Mouse (Mus musculus): ENCODE data around the gene Kdm4d. TPM values are rescaled to one million over a fixed set of nuclear protein-coding genes. Genes with fewer than 3 reads are reported as not detected.
A peak's percentile ranks its signal among the peaks of the same experiment; 100 is the strongest.

Gene Kdm4d
- 0.04 and 0.07 TPM in 2 replicates for polyA plus RNA-seq (2015; fragmentation: Nextera tagmentation; extraction: Ambion mirVana)

DNA sequence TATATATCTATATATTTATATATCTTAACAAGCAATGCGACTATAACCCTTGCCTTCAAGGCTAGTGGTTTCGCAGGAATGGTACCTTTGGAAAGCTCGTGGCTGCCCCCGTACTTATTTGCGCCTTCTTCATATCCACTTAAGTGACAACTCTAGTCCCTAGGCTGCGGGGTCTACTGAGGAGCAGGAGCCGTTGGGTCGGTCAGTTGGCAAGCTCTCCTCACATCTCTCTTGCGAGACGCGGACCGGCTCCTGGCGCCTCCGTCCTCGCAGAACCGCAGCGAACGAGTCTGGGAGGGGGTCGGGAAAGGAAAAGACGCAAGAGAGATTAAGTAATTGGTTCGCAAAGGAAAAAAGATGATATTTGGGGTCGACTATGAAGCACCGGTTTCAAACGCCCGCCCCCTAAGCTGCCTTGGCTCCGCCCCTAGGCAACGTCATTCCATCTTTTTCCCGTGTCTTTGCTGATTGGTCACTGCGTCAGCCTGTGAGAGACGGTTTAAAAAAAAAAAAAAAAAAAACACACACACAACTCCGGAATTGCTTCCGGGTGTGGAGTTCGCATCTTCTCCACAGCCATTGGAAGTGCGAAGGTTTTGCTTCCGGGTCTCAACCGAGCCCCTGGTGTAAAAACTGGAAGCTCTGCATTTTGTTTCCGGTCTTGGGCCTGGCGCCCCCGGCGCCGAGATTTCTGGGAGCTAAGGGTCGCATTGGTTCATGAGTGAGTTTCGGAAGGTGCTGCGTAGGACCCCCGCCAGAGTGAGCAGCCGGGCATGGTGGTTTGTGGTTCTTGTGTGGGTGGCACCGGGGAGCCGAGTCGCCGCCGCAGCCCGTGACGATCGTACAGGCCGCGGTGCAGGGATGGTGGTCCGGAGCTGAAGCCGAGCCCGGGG is at the start of gene Kdm4d, which contains the start of gene Cwc15:
Gene Kdm4d (minus strand): TSS at position 460 of the 893 bp plus-strand sequence.
Gene Cwc15 (plus strand): TSS at position 595 of the 893 bp plus-strand sequence.
- H3K4me1 ChIP-seq (replicated peaks; ENCODE audit: control insufficient read depth, insufficient read depth, low read length) = peaks cover 6% of the 10 kb centered on the region; the same call in 1 of the 2 replicates
- under 1% methylated on average over 59 of the region's 59 CpGs for WGBS
- peak within 1 kb of the TSS; percentile 92 for H3K9ac ChIP-seq (ENCODE audit: low read depth, low read length)
- H3K4me3 ChIP-seq (ENCODE audit: low read depth, low read length) = peak within 1 kb of the TSS; percentile 86
- H3K9me3 ChIP-seq (ENCODE audit: control insufficient read depth) = no peaks in the 10 kb centered on the region
- no peaks in the 10 kb centered on the region for H3K27me3 ChIP-seq (replicated peaks; ENCODE audit: control insufficient read depth, insufficient read depth, low read length)
- ATAC-seq = peak; percentile 99
- H3K4me2 ChIP-seq (replicated peaks; ENCODE audit: low read depth) = peak within 1 kb of the TSS; percentile 90
- H3K27ac ChIP-seq (ENCODE audit: low read depth, low read length) = peak within 1 kb of the TSS; percentile 60
- H3K36me3 ChIP-seq (ENCODE audit: control insufficient read depth, insufficient read depth) = peaks cover 21% of the 10 kb centered on the region
- no peak for TF ChIP-seq CTCF (IDR thresholded peaks at IDR 0.05; ENCODE audit: low read depth)

- Histone ChIP-seq H3K36me3 (ENCODE audit: control insufficient read depth, insufficient read depth) (peaks cover 22% of the 10 kb centered on the region), H3K4me1 (replicated peaks; ENCODE audit: control insufficient read depth, insufficient read depth, low read length) (no peaks in the 10 kb centered on the region), H3K27me3 (replicated peaks; ENCODE audit: control insufficient read depth, insufficient read depth, low read length) (no peaks in the 10 kb centered on the region), H3K27ac (ENCODE audit: low read depth, low read length) (no peak overlapping the region; the same call in 1 of the 2 replicates), H3K4me3 (ENCODE audit: low read depth, low read length) (no peak overlapping the region), H3K9ac (ENCODE audit: low read depth, low read length) (no peak overlapping the region), H3K9me3 (ENCODE audit: control insufficient read depth) (no peaks in the 10 kb centered on the region), H3K4me2 (replicated peaks; ENCODE audit: low read depth) (no peak overlapping the region)
- ATAC-seq = no peak
- no peak for TF ChIP-seq CTCF (IDR thresholded peaks at IDR 0.05; ENCODE audit: low read depth)
- 72% methylated on average over 11 of the region's 11 CpGs for WGBS
Observed at GRCm38 (mm10) chr9:14548366-14548761, 48.1 kb upstream of the Kdm4d start.

GRCm38 (mm10) chr9:14547584-14548365 is 47.5 kb upstream of the Kdm4d start:
- no peak overlapping the region for H3K9ac ChIP-seq (ENCODE audit: low read depth, low read length)
- H3K4me1 ChIP-seq (replicated peaks; ENCODE audit: control insufficient read depth, insufficient read depth, low read length) = no peaks in the 10 kb centered on the region
- H3K4me3 ChIP-seq (ENCODE audit: low read depth, low read length) = no peak overlapping the region
- no peaks in the 10 kb centered on the region for H3K9me3 ChIP-seq (ENCODE audit: control insufficient read depth)
- H3K27me3 ChIP-seq (replicated peaks; ENCODE audit: control insufficient read depth, insufficient read depth, low read length) = no peaks in the 10 kb centered on the region
- ATAC-seq = no peak
- no peak overlapping the region for H3K4me2 ChIP-seq (replicated peaks; ENCODE audit: low read depth)
- WGBS = 63% methylated on average over 12 of the region's 12 CpGs
- peaks cover 22% of the 10 kb centered on the region for H3K36me3 ChIP-seq (ENCODE audit: control insufficient read depth, insufficient read depth)
- TF ChIP-seq CTCF (IDR thresholded peaks at IDR 0.05; ENCODE audit: low read depth) = no peak
- no peak overlapping the region; the same call in 1 of the 2 replicates for H3K27ac ChIP-seq (ENCODE audit: low read depth, low read length)

DNA sequence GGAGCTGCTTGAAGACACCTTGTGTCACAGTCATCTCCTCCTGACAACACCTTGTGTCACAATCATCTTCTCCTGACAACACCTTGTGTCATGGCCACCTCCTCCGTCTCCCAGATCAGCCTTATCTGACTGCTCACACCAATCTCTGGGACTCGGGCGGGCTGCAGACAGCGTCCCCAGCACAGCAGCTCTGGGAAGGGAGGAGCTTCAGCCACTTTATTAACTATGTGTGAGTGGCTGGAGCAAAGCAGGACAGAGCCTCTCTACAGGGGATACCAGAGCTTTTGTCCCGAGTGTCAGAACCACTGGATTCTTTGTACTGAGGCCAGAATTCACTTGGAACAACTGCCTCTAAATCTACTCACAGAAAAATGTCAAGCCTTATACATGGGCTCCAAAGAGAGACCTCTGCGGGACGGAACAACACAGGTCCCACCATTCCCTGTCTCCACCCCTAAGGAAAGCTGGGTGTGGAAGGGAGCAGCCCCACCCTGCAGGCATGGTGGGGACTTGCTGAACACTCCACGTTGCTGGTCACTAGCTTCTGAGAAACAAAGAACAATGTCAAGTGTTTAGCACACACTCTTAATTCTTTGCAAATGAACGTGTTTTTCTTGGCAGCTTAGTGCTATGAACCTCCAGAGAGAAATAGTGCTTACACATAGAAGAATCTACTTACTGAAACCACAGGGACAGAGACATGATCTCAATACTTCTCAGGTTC is 43.9 kb upstream of the Kdm4d start:
- Histone ChIP-seq H3K27me3 (replicated peaks; ENCODE audit: control insufficient read depth, insufficient read depth, low read length) (no peaks in the 10 kb centered on the region), H3K4me1 (replicated peaks; ENCODE audit: control insufficient read depth, insufficient read depth, low read length) (no peaks in the 10 kb centered on the region), H3K9me3 (ENCODE audit: control insufficient read depth) (no peaks in the 10 kb centered on the region), H3K4me3 (ENCODE audit: low read depth, low read length) (no peak overlapping the region), H3K4me2 (replicated peaks; ENCODE audit: low read depth) (no peak overlapping the region), H3K9ac (ENCODE audit: low read depth, low read length) (no peak overlapping the region), H3K36me3 (ENCODE audit: control insufficient read depth, insufficient read depth) (peaks cover 20% of the 10 kb centered on the region), H3K27ac (ENCODE audit: low read depth, low read length) (no peak overlapping the region)
- no peak for TF ChIP-seq CTCF (IDR thresholded peaks at IDR 0.05; ENCODE audit: low read depth)
- 65% methylated on average over 9 of the region's 9 CpGs for WGBS
- no peak for ATAC-seq

- no peak overlapping the region for H3K9ac ChIP-seq (ENCODE audit: low read depth, low read length)
- H3K36me3 ChIP-seq (ENCODE audit: control insufficient read depth, insufficient read depth) = no peaks in the 10 kb centered on the region
- no peak overlapping the region for H3K27ac ChIP-seq (ENCODE audit: low read depth, low read length)
- H3K4me1 ChIP-seq (replicated peaks; ENCODE audit: control insufficient read depth, insufficient read depth, low read length) = no peaks in the 10 kb centered on the region
- no peak overlapping the region for H3K4me3 ChIP-seq (ENCODE audit: low read depth, low read length)
- no peaks in the 10 kb centered on the region for H3K9me3 ChIP-seq (ENCODE audit: control insufficient read depth)
- no peak for TF ChIP-seq CTCF (IDR thresholded peaks at IDR 0.05; ENCODE audit: low read depth)
- H3K27me3 ChIP-seq (replicated peaks; ENCODE audit: control insufficient read depth, insufficient read depth, low read length) = no peaks in the 10 kb centered on the region
- H3K4me2 ChIP-seq (replicated peaks; ENCODE audit: low read depth) = no peak overlapping the region
- WGBS = 68% methylated on average over 9 of the region's 9 CpGs
- ATAC-seq = no peak
Observed at GRCm38 (mm10) chr9:14534833-14535456, 34.7 kb upstream of the Kdm4d start.
